Mouse (Mus musculus) frontal cortex, postnatal 14 days (tissue): Measurements from ENCODE around the gene Tlr7.
A peak's percentile ranks its signal among the peaks of the same experiment; 100 is the strongest.
"Not testable (repeated sequence)": the region's sequence is repeated elsewhere in the genome, so short reads cannot be mapped to it uniquely, and the experiment has no call there.

Experiments
- DNase-seq, 2 experiments: peaks; one replicate each; pipeline ENCODE4 v3.0.0; 2022; ENCODE audit warnings: low spot score in 2 of 2

Tlr7 gene

DNA sequence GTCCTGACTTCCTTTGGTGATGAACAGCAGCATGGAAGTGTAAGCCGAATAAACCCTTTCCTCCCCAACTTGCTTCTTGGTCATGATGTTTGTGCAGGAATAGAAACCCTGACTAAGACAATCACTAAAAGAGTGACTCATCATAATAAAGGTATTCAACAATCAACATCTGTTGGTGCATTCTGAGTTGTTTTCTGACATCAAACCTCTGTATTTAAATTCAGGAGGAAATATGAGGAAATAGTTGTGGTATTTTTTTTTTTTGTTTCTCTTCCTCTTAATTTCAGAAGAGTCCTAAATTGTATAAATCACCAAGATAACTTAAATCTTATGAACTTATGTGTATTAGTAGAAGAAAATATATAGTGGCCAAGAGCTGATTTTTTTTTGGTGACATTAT lies 28.3 kb downstream of the Tlr7 start:
- DNase-seq = not testable (repeated sequence)

DNA sequence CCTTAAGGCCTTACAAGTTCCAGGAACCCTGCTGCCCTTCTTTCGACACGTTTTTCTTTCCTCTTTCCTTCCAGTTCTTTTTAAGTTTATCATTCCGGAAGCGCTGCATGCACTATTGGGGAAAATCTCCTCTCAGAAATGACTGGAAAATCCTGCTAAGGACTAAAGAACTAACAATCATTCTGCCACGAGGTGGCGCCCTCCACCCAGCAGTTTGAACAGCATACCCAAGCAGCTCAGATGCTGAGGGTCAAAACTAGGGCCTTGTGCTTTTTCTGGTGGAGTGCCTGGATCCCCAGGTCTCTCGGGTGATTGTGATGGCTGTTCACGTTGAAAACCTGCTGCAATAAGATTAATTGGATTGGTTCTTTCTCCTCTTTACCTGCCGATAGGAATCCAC lies 53.4 kb downstream of the Tlr7 start:
- DNase-seq = peak; percentile 10 to 60

DNA sequence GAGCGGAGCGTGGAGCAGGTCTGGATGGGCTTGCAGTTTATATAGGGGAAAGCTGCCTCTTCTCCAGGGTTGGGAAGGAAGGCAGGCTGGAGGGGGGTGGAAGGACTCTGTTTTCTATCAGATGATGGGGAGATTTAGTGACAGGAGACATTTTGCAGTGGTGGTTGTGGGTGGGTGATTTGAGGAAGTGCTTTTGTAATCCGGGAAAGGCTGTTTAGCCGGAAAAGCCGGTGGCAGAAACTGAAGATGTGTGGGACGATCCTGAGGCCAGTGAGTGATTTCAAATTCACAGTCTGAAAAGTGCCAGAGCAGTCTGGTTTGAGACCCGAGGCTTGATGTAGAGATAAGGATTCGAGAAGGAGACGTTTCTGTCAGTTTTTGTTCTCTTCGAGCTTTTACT lies 53.8 kb downstream of the Tlr7 start:
- DNase-seq = no peak

DNA sequence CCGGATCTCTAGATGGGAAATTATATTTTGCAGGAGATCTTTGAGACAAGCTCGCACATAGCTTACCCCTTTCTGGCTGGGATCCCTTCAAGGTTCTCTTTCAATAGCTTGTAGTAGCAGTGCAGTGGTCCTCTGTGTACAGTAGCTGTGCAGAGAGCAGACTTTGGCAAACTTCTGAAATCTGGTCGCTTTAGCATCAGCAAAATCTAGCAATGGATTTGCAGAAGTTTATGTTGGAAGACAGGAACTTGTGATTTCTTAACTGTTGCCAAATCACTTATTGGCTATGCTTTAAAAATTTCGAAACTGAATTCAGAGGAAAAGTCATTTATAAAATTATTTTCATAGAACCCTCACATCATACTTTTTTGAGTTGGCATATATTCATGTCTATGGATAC lies 66.3 kb downstream of the Tlr7 start, which contains the start of gene Tlr8:
Gene Tlr8 (minus strand): TSS at position 244 of the 400 bp plus-strand sequence.
- DNase-seq = no peak

DNA sequence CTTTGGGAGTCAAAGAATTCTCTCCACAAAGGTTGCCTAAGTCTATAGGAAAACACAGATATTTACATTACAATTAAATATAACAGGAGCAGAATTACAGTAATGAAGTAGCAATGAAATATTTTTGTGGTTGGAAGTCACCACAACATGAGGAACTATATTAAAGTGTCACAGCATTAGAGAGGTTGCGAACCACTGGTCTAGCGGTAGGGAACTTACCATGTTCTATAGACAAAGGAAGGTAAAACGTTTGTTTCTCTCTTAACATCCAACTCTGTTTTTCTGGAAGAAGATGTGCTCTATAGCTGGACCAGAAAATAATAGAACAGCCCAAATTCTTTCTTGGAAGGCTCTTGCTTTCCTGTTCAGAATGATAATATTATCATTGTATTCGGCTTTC lies 66.8 kb downstream of the Tlr7 start:
- DNase-seq = no peak
